ENCODE assay signal across 8 mouse cellular contexts in the genomic region with DNA sequence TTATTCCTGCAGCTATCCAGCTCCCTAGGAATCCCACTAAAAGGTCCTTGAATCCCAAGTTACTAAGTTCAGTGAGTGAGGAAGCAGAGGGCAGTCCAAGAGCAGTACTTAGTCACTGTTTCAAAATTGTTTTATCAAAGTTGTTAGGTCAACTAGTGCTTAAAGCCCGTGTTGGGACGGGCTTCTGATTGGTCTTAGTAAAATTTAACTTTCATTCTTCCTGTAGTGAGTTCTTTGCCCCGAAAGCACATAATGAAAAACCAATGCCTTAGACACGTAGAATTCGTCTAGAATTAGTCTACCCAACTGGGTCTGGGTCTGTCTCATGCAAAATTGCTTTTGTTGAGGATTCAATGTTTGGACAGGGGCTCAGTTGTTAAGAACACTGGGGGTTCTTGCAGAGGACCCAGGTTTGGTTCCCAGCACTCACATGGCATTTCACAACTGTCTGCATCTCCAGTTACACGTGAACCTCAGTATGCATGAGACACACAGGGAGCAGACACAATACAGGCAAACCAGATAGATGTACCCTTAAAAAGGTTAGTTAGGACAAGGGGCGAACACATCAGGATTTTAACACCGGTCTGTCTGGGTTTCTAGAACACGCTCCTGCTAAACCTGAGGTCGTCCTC. TPM values are rescaled to one million over a fixed set of nuclear protein-coding genes. Genes with fewer than 3 reads are reported as not detected.
A peak's percentile ranks its signal among the peaks of the same experiment; 100 is the strongest.
DNase-seq lines count a peak whose midpoint lies in the region; ATAC-seq lines count a peak whose summit lies in the region.

No protein-coding gene starts in this region.

- peak overlapping the region; percentile 79 for H3K9ac ChIP-seq in heart, embryonic 12.5 days
- peak overlapping the region; percentile 59 for H3K9ac ChIP-seq in hindbrain, embryonic 15.5 days

- peak overlapping the region; percentile 78 for H3K4me2 ChIP-seq in heart, embryonic 12.5 days
- H3K4me2 ChIP-seq in hindbrain, embryonic 15.5 days = peak overlapping the region; percentile 68

- H3K9me3 ChIP-seq in heart, embryonic 12.5 days (replicated peaks) = 0 out of 2 replicates have a peak, but pooled peaks cover 10% of the 10 kb centered on the region
- no peaks in the 10 kb centered on the region for H3K9me3 ChIP-seq in hindbrain, embryonic 15.5 days

- DNase-seq in heart, postnatal 25 days (ENCODE audit: low spot score) = no peak
- no peak for DNase-seq in cerebellum, adult 18-20 months
- DNase-seq in thymus, postnatal 14 days = no peak
- no peak for DNase-seq in left cerebral cortex, postnatal 36 days (ENCODE audit: low spot score in 2 of 2)

- peak overlapping the region; percentile 91 for H3K4me3 ChIP-seq in heart, embryonic 12.5 days
- peak overlapping the region; percentile 92 for H3K4me3 ChIP-seq in hindbrain, embryonic 15.5 days

- peak overlapping the region; percentile 77 for H3K27ac ChIP-seq in heart, embryonic 12.5 days (ENCODE audit: poor library complexity, severe bottlenecking)
- H3K27ac ChIP-seq in hindbrain, embryonic 15.5 days (replicated peaks) = peak overlapping the region; percentile 86

- peaks cover 14% of the 10 kb centered on the region for H3K4me1 ChIP-seq in heart, embryonic 12.5 days (replicated peaks)
- H3K4me1 ChIP-seq in hindbrain, embryonic 15.5 days (replicated peaks) = peaks cover 20% of the 10 kb centered on the region

- H3K36me3 ChIP-seq in heart, embryonic 12.5 days = peaks cover 14% of the 10 kb centered on the region
- no peaks in the 10 kb centered on the region for H3K36me3 ChIP-seq in hindbrain, embryonic 15.5 days

- WGBS in heart, embryonic 12.5 days = 26% methylated on average over 10 of the region's 10 CpGs
- 21% methylated on average over 10 of the region's 10 CpGs for WGBS in hindbrain, embryonic 15.5 days

- no peaks in the 10 kb centered on the region for H3K27me3 ChIP-seq in heart, embryonic 12.5 days (replicated peaks)
- no peaks in the 10 kb centered on the region for H3K27me3 ChIP-seq in hindbrain, embryonic 15.5 days

- intact Hi-C loops in heart, postnatal 25 days (cut with DNase I) = loop anchor here (10.0 kb wide), 1 partner anchor 495 kb away; a partner anchor contains a TSS
- intact Hi-C loops in left cerebral cortex, postnatal 36 days (cut with DNase I) = loop anchor here (5.0 to 10.0 kb wide), 2 partner anchors 38 to 485 kb away; no protein-coding TSS in a partner anchor

- 0 out of 2 replicates have a peak, but pooled peaks have one; percentile 4 for ATAC-seq in heart, embryonic 12.5 days (ENCODE audit: insufficient number of reproducible peaks, low FRiP score)
- 0 out of 2 replicates have a peak, but pooled peaks have one; percentile 1 for ATAC-seq in common myeloid progenitor, adult 5-6 weeks (replicated peaks; ENCODE audit: low read depth, poor library complexity, severe bottlenecking)
- ATAC-seq in hindbrain, embryonic 15.5 days (ENCODE audit: low FRiP score, low read depth) = no peak; the same call in 1 of the 2 replicates
- peak; percentile 5 for ATAC-seq in megakaryocyte progenitor cell, adult 5-6 weeks (replicated peaks; ENCODE audit: poor library complexity)

RNA-seq across cellular contexts. Expression of a gene that starts 0.7 kb away (rescaled TPM):
- polyA plus RNA-seq in heart, embryonic 12.5 days (2016; fragmentation: Nextera tagmentation; extraction: Ambion mirVana) = 79.9 and 84.3 TPM in 2 replicates
- 10 to 100 TPM; 38.1 to 38.4 TPM for total RNA-seq in heart, postnatal 25 days (2021)
- 23.4 and 37.8 TPM in 2 replicates for total RNA-seq in common myeloid progenitor, adult 5-6 weeks (2017)
- 94.8 and 94.9 TPM in 2 replicates for polyA plus RNA-seq in hindbrain, embryonic 15.5 days (2015; fragmentation: Nextera tagmentation; extraction: Ambion mirVana)
- 63.7 and 65.0 TPM in 2 replicates for total RNA-seq in megakaryocyte progenitor cell, adult 5-6 weeks (2015)
- total RNA-seq in megakaryocyte progenitor cell, adult 5-6 weeks (2017) = 15.8 and 26.5 TPM in 2 replicates
- total RNA-seq in left cerebral cortex, postnatal 36 days (2021) = 10 to 100 TPM; 84.4 to 86.0 TPM
